Mouse (Mus musculus) T-helper 1 cell (primary cell): ENCODE measurements around the gene Inpp5f.
"Not testable (repeated sequence)": the region's sequence is repeated elsewhere in the genome, so short reads cannot be mapped to it uniquely, and the experiment has no call there.

ENCODE experiments used
- in situ Hi-C: fragments of 300-600 bp; cut with MboI, MseI; formaldehyde crosslinking; loops from one replicate; pipeline ENCODE4 v1.15.1; 2025; ENCODE audit warnings: high pct_unique_total_duplicates

Inpp5f gene

DNA sequence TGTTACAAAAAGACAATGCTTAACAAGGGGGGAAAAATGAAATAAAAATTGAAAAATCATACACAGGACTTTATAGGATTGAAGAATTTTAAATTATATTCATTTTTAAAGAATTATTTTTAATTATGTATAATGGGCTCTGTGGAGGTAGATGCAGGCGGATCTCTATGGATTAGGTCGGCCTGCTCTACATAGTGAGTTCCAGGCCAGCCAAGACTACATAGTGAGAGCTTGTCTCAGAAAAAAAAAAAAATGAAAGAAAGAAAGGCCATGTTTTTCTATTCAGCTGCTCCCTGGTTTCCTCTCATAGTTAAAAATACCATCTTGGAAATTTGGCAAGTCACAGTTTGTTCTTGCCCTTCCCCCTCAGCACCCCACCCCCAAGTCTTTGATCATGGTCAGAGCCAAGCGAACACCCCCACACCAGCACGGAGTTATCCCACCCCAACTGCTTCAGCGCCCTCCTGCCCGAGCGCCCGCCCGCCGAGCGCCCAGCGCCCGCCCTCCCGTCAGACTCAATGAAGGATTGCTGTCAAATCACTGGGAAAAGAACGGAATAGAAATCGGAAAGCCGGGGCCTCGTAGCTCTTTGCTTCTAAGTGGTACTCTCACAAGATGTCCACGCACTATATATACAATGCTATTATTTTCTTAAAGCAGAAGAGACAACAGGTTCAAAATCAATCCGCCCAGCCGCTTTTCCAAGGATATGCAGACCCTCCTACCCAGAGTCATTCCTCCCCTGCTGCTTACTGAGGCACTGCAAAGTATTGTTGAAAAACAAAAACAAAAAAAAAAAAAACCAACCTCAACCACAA is 18.8 kb upstream of the Inpp5f start:
- in situ Hi-C loops: no loop called here

DNA sequence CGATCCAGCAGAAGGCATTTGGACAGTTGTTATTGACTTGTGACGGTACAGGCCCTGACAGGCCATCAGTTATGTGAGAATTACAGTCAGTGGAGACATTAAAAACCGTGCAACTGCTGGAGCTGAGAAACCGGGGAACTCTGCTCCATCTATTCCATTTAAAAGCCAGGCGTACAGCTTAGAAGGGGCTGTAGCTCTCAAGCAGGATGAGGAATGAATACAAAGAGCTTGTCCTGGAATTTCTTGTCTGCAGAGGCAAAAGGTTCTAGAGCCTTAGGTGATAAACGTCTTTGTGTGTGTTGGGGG is 18.2 kb upstream of the Inpp5f start:
- in situ Hi-C loops: no loop called here

DNA sequence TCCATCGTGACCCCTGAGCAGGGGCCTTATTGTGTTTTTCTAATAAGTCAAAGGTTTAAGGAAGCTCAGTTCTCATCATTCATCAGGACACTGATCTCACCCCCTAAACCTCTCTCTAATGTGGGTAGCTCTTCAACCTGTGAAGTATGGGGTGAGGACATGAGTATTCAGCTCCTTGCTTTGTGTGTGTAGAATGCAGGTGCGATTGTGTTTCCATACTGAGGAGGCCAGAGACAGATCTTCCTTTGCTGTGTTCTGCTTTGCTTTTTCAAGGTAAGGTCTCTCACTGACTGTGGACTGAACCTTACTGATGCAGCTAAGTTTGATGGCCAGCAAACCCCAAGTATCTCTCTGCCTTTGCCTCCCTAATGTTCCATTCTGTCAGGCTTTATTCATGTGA is 14.9 kb upstream of the Inpp5f start:
- in situ Hi-C loops: no loop called here

DNA sequence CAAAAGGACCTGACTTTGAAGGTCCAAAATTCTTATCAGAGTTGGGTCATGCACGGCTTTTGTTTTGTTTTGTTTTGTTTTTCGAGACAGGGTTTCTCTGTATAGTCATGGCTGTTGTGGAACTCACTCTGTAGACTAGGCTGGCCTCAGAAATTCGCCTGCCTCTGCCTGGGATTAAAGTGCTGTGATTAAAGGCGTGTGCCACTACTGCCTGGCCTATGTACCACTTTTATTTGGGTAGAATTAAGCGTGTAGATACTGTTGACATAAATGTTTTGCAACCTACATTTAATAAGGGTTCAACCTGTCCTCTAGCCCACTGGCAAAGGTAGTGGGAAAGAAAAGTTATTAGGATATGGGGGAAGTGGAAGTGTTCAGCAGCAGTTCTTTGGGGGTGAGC is 12.1 kb upstream of the Inpp5f start:
- in situ Hi-C loops: no loop called here

DNA sequence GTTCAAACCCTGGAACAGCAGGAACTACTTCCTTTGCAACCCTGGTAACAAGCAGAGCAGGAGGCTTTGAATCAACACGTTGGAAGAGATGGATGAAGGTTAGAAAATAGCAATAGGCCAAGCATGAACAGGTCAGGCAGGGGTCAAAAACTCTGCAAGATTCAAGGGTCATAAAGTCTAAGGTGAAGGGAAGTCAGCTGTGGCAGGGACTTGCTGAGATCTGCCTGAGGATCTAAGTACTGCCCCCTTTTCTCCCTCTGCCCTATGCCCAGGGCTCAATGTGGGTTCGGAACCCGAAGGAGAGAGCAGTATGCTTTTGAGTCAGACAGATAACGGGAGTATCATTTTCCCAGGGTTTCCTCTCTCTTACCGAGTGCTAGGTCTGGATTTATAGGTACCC is 9.3 kb upstream of the Inpp5f start:
- in situ Hi-C loops: loop anchor here (5.0 kb wide), 1 partner anchor 40 kb away; no protein-coding TSS in a partner anchor

DNA sequence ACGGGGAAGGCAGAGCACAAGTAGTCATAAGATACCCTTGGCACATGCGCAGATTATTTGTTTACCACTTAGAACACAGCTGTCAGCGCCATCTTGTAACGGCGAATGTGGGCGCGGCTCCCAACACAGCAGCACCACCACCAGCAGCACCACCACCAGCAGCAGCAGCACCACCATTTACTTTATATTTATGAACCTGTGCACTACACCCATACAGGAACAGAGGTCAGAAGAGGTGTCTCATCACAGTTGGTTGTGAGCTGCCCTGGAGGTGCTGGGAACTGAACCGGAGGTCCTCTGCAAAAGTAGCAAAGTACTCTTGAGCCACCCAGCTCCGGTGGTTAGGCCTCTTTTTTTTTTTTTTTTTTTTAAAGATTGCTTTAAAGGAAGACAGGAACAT is 1.2 kb upstream of the Inpp5f start:
- in situ Hi-C loops: not testable (repeated sequence)

DNA sequence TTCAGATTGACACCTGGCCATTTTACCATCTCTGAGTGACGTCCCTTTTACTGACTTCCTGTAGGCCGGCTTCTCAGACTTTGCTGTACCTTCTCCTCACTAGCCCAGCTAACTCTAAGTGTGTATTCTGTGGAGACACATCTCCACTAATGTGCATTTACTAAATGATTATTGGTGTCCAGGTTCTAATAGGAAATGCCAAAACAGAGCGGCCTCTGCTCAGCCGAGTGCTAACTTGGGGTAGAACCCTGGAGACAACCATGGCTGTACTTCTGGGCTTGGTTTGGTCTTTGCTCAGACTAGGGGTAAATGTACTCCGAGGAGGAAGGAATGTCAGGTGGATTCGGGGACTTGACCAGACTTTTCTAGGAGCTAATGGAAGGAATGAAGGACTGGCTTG is 638 bp upstream of the Inpp5f start:
- in situ Hi-C loops: no loop called here

DNA sequence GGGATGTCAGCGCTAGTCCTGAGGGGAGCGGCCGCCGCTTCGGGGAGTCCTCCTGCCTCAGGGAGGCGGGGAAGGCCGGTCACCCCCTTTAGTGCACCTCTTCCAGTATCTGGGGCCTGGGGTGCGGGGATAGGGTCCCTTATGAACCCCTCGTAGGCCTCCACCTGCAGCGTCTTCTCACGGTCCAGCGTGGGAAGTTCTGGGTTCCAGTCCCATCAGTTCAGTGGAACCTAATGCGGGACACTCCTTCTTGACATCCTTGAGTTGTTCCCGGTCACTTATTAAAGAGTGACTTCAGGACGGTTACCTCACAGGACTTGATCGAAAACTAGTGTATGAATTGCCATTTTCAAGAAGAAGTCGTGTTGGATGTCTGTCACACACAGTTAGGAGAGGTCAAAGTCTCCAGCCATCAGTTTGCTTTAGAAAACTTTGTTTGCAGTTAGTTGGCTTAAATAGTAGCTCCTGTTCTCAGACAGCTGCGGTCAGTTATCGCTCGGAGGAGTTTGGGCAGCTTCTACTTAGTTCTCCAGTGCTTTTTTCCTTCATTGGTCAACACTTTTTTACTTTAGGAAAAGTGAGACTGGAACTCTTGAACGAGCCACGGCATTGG is 777 bp downstream of the Inpp5f start:
- in situ Hi-C loops: no loop called here

DNA sequence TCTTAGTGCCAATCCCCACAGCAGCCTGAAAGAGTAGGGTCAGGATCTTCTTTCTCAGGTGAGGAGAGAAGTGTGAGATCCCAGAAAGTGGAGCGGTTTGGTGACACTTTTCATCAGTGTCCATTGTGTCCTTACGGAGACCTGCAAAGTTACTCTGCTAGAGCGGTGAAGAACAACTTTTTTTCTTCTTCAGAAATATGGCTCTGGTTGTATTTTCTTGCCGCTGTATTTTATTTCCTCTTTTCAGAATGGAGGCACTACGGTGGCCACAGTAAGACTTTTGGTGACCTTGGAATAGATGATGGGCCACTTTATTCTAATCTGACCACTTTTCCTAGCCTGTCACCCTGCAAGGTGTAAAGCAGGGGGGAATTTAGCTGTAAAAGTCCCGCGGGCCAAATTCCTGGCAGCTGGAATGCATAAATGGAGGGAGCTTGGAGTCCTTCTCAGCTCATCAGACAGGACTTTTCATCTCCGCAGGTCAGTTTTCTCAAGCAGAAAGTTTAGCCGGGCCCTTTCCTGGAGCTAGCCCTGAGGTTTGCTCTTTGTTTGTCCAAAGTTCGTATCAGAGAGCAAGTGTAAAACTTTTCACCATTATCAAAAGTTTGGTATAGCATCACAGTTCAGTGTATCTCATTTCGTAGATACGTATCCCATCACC is 1.5 kb downstream of the Inpp5f start:
- in situ Hi-C loops: no loop called here

DNA sequence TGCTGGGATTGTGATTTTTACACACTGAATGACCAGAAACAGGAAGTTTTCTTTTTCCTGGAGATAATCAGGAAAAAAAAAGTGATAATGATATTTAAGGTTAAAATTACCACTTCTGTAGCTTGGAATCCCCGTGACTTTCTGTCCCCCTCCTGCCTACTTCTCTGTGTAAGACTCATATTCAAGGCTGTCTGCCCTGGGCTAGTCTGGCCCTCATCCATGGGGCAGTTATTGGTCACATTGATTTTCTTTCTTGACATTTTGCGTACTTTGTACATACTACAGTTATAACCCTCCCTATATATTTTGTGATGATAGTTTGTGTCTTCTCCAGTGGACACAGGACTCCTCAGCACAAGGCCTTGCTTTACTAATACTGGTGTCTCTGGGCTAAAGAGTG is 2.5 kb downstream of the Inpp5f start:
- in situ Hi-C loops: no loop called here

DNA sequence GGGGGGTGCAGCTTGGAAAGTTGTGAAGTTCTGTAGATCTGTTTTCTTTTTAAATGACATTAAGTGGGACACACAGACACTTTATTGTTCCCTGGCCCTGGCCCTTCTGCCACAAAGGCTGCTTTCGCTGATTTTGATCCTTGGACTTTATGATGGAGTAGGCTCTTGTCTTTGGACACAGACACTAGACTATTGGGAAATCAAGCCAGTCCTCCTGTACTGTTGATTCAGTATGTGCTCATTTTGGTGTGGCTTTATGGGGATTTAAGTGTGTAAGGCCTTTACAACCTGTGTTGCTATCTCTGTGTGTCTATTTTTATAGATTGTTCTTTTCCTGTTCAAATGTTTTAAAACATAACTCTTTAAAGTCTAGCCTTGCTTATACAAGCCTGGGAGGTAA is 6.5 kb downstream of the Inpp5f start:
- in situ Hi-C loops: no loop called here

DNA sequence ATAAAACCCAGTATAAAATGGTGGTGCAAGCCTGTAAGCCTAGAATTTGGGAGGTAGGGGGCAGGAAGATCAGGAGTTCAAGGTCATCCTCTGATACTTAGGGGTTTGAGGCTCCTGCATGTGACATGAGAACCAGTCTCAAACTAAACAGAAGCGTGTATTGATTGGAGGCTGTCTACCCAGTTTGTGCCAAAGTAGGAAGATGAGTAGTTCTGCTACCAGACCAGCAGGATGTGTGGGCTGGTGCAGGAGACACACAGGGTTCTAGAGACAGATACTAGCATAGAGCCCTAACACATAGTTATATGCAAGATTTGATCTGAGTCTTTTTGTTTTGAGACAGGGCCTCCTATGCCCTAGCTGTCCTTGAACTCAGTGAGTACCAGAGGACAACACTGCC is 9.1 kb downstream of the Inpp5f start:
- in situ Hi-C loops: no loop called here

DNA sequence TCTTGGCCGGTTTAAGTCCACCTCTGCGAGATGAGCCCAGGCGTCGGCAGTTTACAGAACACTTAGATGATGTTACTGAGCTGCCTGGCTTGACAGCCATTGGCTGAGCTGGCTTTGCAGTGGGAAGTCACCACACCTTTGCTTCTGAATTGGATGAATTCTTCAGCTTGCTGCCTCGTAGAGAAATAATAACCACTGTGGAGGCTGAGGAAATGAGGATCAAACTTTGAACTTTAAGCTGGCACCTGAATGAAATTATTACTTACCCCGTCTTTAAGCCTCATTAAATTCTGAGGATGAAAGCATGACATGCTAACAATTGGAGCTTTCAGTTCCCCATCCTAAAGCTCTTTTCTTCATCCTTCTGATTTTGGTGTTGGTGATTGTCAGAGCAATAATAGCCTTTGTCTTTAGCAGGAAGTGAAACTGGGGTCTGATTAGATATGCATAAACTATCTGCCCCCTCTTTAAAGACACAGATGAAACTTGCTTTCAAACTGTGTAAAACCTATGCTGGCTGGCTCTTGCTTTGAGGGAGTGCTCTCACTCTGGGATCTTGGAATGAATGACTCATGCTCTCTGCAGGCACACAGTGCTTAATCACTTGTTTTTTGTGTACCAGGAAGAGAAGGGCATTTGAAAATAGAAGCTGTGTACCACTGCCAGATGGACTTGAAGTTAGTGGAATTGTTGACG is 11.3 kb downstream of the Inpp5f start:
- in situ Hi-C loops: no loop called here

DNA sequence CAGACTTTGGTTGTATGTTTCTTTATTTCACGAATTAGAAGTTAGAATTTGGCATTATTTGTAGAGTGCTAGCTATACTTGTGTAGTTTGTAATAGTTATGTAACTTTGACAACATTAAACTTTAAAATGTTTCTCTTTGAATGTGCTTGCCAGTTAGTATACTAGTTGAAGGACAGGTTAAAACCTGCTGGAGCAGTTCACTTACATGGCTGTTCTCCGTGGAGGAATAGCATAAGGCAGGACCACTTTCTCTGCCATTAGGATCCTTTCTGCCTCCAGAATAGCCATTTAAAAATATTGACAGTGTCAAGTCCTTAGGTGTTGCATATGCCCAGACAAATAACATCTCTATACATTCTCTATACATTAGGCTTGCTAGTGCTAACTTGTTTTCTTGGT is 11.9 kb downstream of the Inpp5f start:
- in situ Hi-C loops: no loop called here

DNA sequence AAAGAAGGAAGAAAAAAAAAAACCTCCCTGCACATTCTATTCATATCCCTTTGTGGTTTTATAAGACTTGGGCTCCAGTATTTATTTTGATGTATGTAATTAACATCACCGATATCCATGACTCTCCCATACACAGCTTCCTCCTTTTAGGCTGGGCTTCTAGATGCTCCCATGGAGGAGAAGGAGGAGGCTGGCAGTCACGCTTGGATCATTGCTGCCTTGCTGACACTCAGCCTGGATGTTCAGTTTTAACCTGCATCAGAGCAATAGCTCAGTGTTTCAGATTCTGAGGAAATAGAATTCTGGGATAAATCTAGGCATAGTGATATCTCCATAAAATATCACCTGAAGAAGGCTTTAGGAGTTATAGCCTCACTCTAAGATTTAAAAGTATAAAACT is 14.3 kb downstream of the Inpp5f start:
- in situ Hi-C loops: no loop called here

DNA sequence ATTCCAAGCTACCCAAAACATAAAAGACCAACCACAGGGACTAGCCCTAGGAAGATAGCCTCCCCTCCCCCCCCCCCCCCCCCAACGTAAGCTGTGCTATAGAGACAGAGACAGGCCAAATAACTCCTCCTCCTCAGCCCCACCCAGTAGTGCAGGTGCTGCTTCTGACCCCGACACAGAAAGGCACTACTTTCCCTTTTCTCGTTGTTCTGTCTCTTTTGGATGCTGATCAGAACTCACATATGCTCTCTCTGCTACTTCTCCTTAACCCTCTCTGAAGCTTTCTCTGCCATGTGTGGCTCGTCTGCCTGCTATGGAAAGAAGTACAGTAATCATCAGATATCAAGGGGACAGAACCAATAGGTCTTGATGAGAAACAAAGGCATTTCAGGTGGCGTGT is 15.5 kb downstream of the Inpp5f start:
- in situ Hi-C loops: no loop called here

DNA sequence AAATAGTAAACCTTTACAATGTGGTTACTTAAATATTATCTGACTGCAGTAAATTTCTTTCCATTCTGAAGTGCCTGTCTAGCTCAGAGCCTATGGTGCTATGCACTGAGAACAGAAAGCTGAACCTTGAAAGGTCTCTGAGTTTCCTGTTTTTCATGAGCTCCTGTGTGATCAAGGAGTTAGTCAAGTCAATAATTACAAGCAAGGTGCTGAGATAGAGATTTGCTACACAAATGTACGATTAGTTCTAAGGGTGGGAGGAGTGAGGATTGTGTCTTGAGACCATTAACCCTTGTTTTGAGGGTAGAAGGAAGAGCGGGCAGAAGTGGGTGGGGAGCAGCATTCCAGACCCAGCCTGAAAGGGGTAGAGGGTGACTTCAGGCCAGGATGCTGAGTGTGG is 16.1 kb downstream of the Inpp5f start:
- in situ Hi-C loops: no loop called here

DNA sequence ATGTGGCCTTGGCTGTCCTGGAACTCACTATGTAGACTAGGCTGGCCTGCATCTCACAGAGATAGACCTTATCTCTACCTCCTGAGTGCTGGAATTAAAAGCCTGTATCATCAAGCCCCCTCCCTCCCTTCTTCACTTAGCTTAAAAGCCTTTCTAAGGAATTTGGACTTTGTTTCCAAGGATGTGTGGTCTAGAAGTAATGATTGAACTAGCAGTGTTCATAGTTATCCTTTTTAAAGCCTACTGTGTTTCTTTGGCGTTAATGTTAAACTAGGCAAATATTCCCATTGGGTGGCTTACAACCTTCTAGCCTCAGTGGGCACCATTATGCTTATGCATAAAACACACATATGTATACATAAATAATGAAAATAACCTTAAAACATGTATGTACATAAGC is 16.6 kb downstream of the Inpp5f start:
- in situ Hi-C loops: no loop called here

DNA sequence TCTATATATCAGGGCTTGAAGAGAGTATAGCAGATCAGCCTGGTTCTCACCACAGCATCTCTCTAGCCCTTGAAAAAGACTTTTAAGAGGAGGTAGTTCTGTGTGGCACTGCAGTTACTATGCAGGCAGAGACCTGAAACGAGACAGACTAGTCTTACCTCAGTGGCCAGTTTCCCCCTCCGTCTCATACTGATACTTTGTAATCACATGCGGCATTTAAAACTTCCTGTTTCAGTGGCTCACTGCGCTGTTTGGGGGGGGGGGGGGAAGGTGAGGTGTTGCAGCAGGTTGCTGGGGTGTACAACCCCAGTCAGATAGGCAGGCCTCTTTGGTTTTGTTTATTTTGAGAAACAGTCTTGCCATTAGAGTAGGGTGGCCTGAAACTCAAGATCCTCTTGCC is 22.0 kb downstream of the Inpp5f start:
- in situ Hi-C loops: no loop called here

DNA sequence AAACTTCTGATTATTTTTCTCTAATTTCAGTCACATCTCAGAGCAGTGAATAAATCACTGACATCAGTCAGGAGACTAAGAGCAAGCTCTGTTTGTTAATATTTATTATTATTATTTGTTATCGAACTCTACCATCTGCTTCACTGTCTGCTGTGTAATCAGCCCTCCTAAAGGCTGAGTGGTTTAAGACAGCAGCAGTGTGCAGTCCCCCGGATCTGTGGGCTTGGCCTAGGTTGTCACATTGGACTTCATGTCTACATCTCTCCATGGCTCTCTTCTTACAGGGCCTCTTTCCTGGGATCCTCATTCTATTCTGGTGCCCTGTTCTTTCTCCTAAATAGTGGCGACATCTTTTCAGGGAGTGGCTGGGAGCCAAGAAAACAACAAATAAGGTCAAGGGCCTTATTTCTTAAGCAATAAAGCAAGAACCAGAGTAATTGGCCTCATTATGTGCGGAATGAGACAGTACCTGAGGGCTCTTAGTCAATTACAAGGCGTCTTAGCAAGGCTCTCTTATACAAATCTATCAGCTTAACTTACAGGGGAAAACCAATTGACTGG is 28.9 kb downstream of the Inpp5f start:
- in situ Hi-C loops: no loop called here

DNA sequence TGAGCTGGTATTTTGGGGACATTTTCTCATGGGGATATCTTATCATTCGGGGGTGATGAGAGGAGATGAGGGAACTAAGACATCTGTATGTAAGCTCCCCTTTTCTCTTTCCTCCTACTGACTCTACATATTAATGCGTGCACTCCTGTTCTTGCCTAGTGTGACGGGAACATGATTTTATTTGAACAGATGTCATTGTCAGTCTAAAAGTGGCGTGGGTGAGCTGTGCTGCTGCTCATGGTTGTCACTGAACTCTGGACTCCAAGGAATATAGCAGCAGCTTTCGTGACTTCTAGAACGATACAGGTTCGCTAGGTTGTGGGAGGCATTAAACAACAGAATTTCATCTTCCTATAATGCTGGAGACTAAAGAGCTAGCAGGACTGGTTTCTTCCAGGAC is 30.4 kb downstream of the Inpp5f start:
- in situ Hi-C loops: no loop called here

DNA sequence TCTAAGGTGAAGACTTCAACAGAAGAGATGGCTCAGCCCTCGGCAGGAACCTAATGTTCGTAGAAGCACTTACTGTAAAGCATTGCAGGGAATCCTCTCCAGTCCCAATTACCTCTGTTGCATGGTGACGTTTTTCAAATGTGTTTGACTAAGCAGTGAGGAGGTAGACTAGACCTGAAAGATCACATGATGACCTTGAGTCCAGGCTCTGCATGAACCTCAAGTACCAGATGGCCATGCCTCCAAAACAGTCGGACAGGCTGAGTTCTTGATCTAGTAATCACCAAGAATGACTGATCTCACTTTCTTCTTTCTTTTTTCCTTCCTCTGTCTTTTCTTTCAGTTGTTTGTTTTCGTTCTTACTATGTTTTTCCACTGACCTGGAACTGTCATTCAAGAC is 31.3 kb downstream of the Inpp5f start:
- in situ Hi-C loops: no loop called here
